Mouse (Mus musculus) heart, embryonic 11.5 days (tissue): ENCODE measurements around the gene Tcf12. TPM values are rescaled to one million over a fixed set of nuclear protein-coding genes. Genes with fewer than 3 reads are reported as not detected.
A peak's percentile ranks its signal among the peaks of the same experiment; 100 is the strongest.

Experiments used
- ATAC-seq: fragments of 200-750 bp; cut with Nextera tagmentation; replicated peaks from 2 replicates; pipeline ENCODE4 v1.8.0; 2017; ENCODE audit warnings: moderate library complexity; ENCODE audit not compliant: insufficient number of reproducible peaks, low FRiP score, low TSS enrichment
- H3K27ac ChIP-seq: fragments of 300-500 bp; sonication (generic); 2 replicates; pipeline ENCODE4 v1.5.1; 2014; ENCODE audit warnings: mild to moderate bottlenecking, low read depth, low read length
- H3K27me3 ChIP-seq: fragments of 300-500 bp; sonication (generic); 2 replicates; pipeline ENCODE4 v1.6.1; 2014; ENCODE audit warnings: mild to moderate bottlenecking, low read length, mixed read lengths; ENCODE audit not compliant: control insufficient read depth, insufficient read depth
- H3K36me3 ChIP-seq: fragments of 300-500 bp; sonication (generic); 2 replicates; pipeline ENCODE4 v1.6.1; 2014; ENCODE audit warnings: mild to moderate bottlenecking, low read length, moderate library complexity, mixed read lengths; ENCODE audit not compliant: control insufficient read depth, insufficient read depth
- H3K4me1 ChIP-seq: fragments of 300-500 bp; sonication (generic); 2 replicates; pipeline ENCODE4 v1.6.1; 2014; ENCODE audit warnings: low read length; ENCODE audit not compliant: control insufficient read depth, insufficient read depth
- H3K4me2 ChIP-seq: fragments of 300-500 bp; sonication (generic); 2 replicates; pipeline ENCODE4 v1.6.1; 2014; ENCODE audit warnings: mild to moderate bottlenecking, moderate library complexity
- H3K4me3 ChIP-seq: fragments of 300-500 bp; sonication (generic); 2 replicates; pipeline ENCODE4 v1.5.1; 2014; ENCODE audit warnings: low read depth, low read length
- H3K9ac ChIP-seq: fragments of 300-500 bp; sonication (generic); 2 replicates; pipeline ENCODE4 v1.6.1; 2014; ENCODE audit warnings: mild to moderate bottlenecking, low read depth, low read length, moderate library complexity
- H3K9me3 ChIP-seq: fragments of 300-500 bp; sonication (generic); replicated peaks from 2 replicates; pipeline ENCODE4 v1.6.1; 2016; ENCODE audit warnings: low read length; ENCODE audit not compliant: control insufficient read depth
- WGBS: fragments of 180-500 bp; shearing (Covaris S2); extraction: QIAGEN DNeasy Blood & Tissue Kit; methylation state at CpG from one replicate; pipeline ENCODE4 v1.1.7; 2014; ENCODE audit not compliant: insufficient replicate concordance; 5-methylcytosine and 5-hydroxymethylcytosine counted together
- polyA plus RNA-seq: library from polyadenylated mRNA; unstranded; fragments of >200 nt; fragmentation: Nextera tagmentation; extraction: Ambion mirVana; gene quantifications from 2 replicates; pipeline ENCODE4 v1.2.1, GENCODE M21; 2014

Gene Tcf12
- polyA plus RNA-seq, 1 experiment from 2014 or later: 51.8 TPM

DNA sequence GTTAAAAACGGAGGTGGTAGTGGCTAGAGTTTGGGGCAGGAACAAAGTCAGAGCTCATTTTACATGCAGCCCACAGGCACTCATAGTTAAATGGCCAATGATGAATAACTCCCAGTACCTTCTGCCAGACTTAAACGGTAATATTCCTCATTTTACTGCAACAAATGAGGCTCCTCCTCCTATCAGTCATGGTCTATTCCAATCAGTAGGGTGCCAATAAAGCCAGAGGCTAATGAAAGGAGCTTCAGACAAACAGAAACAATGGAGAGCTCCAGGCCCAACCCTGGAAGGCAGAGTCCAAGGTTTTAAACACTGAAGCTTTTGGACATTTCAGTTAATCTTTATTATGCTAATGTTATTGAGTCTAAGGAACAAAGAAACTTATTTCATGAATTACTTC, 232.3 kb downstream of the Tcf12 start:
- H3K4me3 ChIP-seq: no peak overlapping the region
- no peak overlapping the region for H3K4me2 ChIP-seq
- WGBS: 68% methylated on average over 2 of the region's 2 CpGs
- peaks cover 5% of the 10 kb centered on the region; the same call in 1 of the 2 replicates for H3K4me1 ChIP-seq
- no peak overlapping the region for H3K9ac ChIP-seq
- peak overlapping the region; percentile 10; the same call in 1 of the 2 replicates for H3K27ac ChIP-seq
- no peaks in the 10 kb centered on the region for H3K9me3 ChIP-seq
- peaks cover 5% of the 10 kb centered on the region for H3K36me3 ChIP-seq
- no peak for ATAC-seq
- no peaks in the 10 kb centered on the region for H3K27me3 ChIP-seq

DNA sequence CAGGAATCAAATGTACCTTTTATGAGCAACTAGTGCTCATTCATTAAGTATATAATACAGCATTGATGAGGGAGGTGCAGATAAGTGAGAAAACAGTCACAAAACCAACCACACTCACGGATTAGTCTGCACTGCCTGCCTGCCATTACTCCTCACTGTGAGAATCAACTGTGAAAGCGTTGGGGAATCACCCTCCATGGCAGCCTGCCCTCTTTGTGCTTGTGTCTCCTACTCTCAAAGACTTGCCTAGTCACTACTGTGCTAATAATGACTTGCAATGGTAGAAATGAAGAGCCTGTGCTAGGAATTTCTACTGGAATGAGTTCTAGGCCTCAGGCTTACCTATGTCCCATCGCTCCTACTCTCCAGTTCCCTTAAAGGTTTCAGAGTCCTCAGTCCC, 233.8 kb downstream of the Tcf12 start:
- H3K27ac ChIP-seq: no peak overlapping the region
- no peak overlapping the region for H3K9ac ChIP-seq
- no peak overlapping the region for H3K4me2 ChIP-seq
- WGBS: 88% methylated on average over 3 of the region's 3 CpGs
- H3K4me1 ChIP-seq: peaks cover 6% of the 10 kb centered on the region; the same call in 1 of the 2 replicates
- no peak overlapping the region for H3K4me3 ChIP-seq
- H3K9me3 ChIP-seq: no peaks in the 10 kb centered on the region
- H3K27me3 ChIP-seq: no peaks in the 10 kb centered on the region
- peaks cover 5% of the 10 kb centered on the region for H3K36me3 ChIP-seq
- no peak for ATAC-seq

DNA sequence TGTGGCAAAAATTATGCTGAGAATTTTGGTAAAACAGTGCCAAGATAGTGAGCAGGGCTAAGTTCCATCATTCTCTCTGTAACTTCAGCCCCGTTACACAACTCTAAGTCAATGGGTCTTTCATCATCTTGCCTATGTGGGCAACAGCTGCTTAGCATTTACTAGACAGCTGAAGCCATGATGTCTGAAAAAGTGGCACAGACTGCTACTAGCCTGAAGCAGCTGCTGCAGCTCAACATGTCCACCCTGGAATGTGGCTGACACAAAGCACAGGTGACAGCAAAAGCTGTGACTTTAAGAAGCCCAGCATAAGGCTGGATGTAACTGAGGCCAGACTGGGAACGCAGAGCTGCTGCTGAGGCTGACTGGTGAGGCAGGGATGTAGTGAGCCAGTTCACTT, 236.9 kb downstream of the Tcf12 start:
- Histone ChIP-seq H3K4me3 (no peak overlapping the region), H3K9ac (no peak overlapping the region), H3K9me3 (no peaks in the 10 kb centered on the region), H3K4me1 (0 out of 2 replicates have a peak, but pooled peaks cover 3% of the 10 kb centered on the region), H3K27ac (no peak overlapping the region), H3K27me3 (no peaks in the 10 kb centered on the region), H3K36me3 (peaks cover 5% of the 10 kb centered on the region), H3K4me2 (no peak overlapping the region)
- 64% methylated on average over 2 of the region's 2 CpGs for WGBS
- no peak for ATAC-seq

DNA sequence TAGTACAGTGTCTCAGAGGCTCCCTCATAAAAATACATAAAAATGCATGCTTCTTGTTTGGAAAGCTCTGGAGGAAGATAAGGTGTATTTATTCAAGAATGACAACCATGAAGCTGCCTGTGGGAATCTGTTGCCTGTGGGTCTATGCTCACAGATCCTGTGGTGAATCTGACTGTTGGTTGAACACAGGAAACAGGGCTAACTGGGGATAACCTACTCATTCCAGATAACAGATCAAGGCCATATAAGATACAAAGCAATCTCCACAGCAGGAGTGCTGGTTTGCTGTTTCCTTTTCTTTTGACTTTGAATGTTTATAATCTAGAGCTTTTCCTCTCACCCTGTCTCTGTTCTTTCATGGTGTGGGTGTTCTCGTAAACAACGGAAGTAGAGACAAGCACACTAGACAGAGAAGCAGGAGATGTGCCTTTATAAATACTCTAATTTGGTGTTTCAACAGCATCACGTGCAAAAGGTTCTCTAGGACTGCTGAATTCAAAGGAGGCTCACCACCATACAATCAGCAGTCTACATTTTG, 237.6 kb downstream of the Tcf12 start:
- 69% methylated on average over 3 of the region's 3 CpGs for WGBS

DNA sequence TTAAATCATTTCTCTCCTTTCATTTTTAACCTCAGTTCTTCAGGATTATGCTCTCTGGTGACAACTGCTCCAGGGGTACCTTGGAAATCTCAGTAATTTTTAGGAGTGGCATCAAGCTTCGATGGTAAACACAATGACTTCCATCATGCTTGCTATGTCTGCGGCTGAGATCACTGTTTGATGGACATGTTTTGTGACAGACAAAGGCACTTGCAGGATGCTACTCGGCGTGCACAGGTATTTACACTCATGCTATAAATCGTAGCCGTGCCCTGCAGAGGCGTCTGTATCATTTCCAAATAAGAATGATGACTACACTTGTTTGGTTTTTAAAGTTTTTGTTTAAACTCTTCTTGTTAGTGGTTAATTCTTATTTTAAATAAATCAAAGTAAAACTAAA, 248.3 kb downstream of the Tcf12 start:
- H3K4me1 ChIP-seq: no peaks in the 10 kb centered on the region
- H3K4me3 ChIP-seq: no peak overlapping the region
- no peaks in the 10 kb centered on the region for H3K9me3 ChIP-seq
- H3K36me3 ChIP-seq: peaks cover 6% of the 10 kb centered on the region; the same call in 1 of the 2 replicates
- no peak overlapping the region for H3K27ac ChIP-seq
- no peak overlapping the region for H3K9ac ChIP-seq
- H3K4me2 ChIP-seq: no peak overlapping the region
- 91% methylated on average over 7 of the region's 7 CpGs for WGBS
- no peak for ATAC-seq
- H3K27me3 ChIP-seq: no peaks in the 10 kb centered on the region

More for the DNA sequence above, 237.6 kb downstream of the Tcf12 start:
- H3K4me2 ChIP-seq: no peak overlapping the region
- ATAC-seq: no peak
- no peak overlapping the region for H3K4me3 ChIP-seq
- H3K9me3 ChIP-seq: no peaks in the 10 kb centered on the region
- 0 out of 2 replicates have a peak overlapping the region, but pooled peaks have one; percentile 29 for H3K27ac ChIP-seq
- no peak overlapping the region for H3K9ac ChIP-seq
- no peaks in the 10 kb centered on the region for H3K27me3 ChIP-seq
- 0 out of 2 replicates have a peak, but pooled peaks cover 3% of the 10 kb centered on the region for H3K4me1 ChIP-seq
- peaks cover 5% of the 10 kb centered on the region for H3K36me3 ChIP-seq

DNA sequence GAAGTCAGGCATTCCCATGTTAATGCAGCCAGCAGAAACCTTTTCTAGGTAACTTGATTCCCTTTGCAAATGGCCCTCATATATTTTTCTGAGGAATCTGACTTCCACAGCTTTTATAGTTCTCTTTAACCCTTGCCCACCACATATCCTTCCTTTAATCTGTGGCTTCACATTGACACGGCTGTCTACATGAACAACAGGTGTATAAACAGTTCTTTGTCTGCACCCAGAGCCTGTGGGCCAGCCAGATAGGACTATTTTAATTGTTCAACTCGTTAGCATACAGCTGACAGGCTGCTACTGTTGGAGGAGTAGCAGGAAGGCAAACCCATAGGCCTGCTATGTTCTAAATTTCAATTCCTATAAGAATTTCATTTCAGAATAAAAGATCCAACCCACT, 250.0 kb downstream of the Tcf12 start:
- H3K27ac ChIP-seq: no peak overlapping the region
- peaks cover 7% of the 10 kb centered on the region; the same call in 1 of the 2 replicates for H3K36me3 ChIP-seq
- no peak overlapping the region for H3K9ac ChIP-seq
- H3K4me2 ChIP-seq: no peak overlapping the region
- no peaks in the 10 kb centered on the region for H3K4me1 ChIP-seq
- WGBS: 68% methylated on average over 2 of the region's 2 CpGs
- no peak for ATAC-seq
- no peaks in the 10 kb centered on the region for H3K9me3 ChIP-seq
- H3K27me3 ChIP-seq: no peaks in the 10 kb centered on the region
- no peak overlapping the region for H3K4me3 ChIP-seq

DNA sequence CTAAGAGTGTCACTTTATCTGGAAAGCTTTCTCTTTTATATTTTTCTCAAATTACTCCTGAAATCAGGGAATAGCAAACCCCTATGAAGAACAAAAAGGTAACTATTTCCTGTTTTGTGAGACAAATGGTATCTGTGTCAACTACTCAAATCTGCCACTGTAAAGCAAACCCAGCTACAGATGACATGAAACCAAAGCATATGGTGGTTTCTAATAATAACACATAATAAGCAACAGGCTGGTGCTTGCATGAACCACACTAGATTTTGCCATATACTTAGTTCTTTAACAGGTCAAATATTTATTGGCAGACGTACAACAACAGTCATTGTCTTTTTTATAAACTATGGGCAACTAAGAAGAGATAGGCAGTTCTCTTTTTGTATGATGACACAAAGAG, 253.7 kb downstream of the Tcf12 start:
- ATAC-seq: no peak
- WGBS: 94% methylated on average over 1 of the region's 1 CpGs
- peaks cover 18% of the 10 kb centered on the region for H3K36me3 ChIP-seq

DNA sequence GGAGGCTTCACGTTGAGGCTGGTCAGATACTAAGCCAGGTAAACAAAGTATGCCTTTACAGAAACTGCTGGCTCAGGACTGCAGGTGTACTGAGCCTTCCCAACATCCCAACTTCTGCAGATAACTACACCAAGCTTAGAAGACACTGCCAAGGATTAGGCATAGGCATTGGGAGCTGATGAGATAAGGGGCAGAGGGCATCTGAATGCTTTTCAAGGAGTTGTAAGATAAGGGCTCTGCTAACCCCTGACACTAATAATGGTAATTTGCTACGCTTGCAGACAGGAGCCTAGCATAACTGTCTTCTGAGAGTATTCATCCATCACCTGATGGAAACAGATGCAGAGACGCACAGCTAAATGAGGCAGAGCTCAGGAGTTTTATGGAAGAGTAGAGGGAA, 257.8 kb downstream of the Tcf12 start:
- H3K36me3 ChIP-seq: peaks cover 23% of the 10 kb centered on the region

More for the DNA sequence above, 253.7 kb downstream of the Tcf12 start:
- Histone ChIP-seq H3K4me2 (no peak overlapping the region), H3K4me1 (no peaks in the 10 kb centered on the region), H3K9ac (no peak overlapping the region), H3K27ac (no peak overlapping the region), H3K27me3 (no peaks in the 10 kb centered on the region), H3K4me3 (no peak overlapping the region), H3K9me3 (no peaks in the 10 kb centered on the region)

DNA sequence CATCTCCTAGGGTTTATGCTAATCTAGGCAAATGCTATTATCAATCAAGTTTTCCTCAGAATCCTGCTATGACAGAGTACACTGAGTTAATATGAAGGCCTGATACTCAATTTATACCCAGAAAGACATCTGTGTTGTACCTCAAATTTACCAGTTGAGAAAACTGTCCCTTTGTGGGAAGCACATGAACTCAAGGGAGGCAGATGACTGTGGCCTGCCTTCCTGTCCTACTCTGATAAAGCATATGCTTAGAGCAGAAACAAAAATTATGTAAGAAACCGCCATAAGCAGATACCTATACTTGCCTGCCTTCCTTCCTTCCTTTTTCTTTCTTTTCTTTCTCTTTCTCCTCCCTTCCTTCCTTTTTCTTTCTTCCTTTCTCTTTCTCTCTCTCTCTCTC, 261.4 kb downstream of the Tcf12 start:
- WGBS: 86% methylated on average over 1 of the region's 1 CpGs
- no peak overlapping the region for H3K27ac ChIP-seq
- H3K4me2 ChIP-seq: no peak overlapping the region
- peaks cover 28% of the 10 kb centered on the region for H3K36me3 ChIP-seq
- no peaks in the 10 kb centered on the region for H3K27me3 ChIP-seq
- no peaks in the 10 kb centered on the region for H3K9me3 ChIP-seq
- H3K9ac ChIP-seq: no peak overlapping the region
- ATAC-seq: no peak
- no peak overlapping the region for H3K4me3 ChIP-seq
- 0 out of 2 replicates have a peak, but pooled peaks cover 3% of the 10 kb centered on the region for H3K4me1 ChIP-seq

More for the DNA sequence above, 257.8 kb downstream of the Tcf12 start:
- Histone ChIP-seq H3K4me3 (no peak overlapping the region), H3K27me3 (no peaks in the 10 kb centered on the region), H3K4me1 (no peaks in the 10 kb centered on the region), H3K27ac (no peak overlapping the region), H3K4me2 (no peak overlapping the region), H3K9ac (no peak overlapping the region), H3K9me3 (no peaks in the 10 kb centered on the region)
- 82% methylated on average over 3 of the region's 3 CpGs for WGBS
- ATAC-seq: no peak
